Mouse (Mus musculus) G1E (cell line): ENCODE data around the gene 5830473C10Rik.

Experiments
- CTCF ChIP-seq: IDR thresholded peaks from 2 replicates; pipeline ENCODE4 v1.5.1; 2012; ENCODE audit warnings: low read depth, low read length, inconsistent platforms, mixed read lengths
- GATA1 ChIP-seq: IDR thresholded peaks from 2 replicates; pipeline ENCODE4 v1.6.1; 2012; ENCODE audit warnings: borderline replicate concordance, low read length, inconsistent platforms, mixed read lengths
- GATA2 ChIP-seq: IDR thresholded peaks from 2 replicates; pipeline ENCODE4 v1.6.1; 2012; ENCODE audit warnings: low read depth, low read length, inconsistent platforms, borderline replicate concordance
- POLR2AphosphoS5 ChIP-seq: IDR thresholded peaks from 2 replicates; pipeline ENCODE4 v1.6.1; 2012; ENCODE audit warnings: low read depth, low read length, inconsistent platforms; ENCODE audit not compliant: insufficient replicate concordance

DNA sequence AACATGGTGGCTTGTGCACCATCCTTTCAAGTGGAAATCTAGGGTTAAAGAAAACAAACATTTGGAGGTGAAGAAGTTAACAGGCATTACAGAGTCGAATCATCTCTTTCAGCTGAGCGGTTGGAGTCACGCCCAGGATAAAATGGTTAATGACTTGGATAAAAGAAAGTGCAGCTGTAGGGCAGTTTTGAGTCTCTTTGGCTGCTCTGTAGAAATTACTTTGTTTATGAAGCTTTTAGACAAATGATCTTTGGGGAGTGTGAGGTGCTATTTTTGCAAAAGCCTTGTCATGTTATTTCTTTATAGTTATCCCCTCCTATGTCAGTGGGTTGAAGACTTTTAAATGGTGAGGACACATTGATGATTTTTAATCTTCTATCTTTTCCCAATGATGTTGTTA, 10.3 kb downstream of the 5830473C10Rik start:
- no peak for TF ChIP-seq GATA2
- TF ChIP-seq CTCF, result no peak
- no peak for TF ChIP-seq POLR2AphosphoS5
- no peak for TF ChIP-seq GATA1
